Mouse (Mus musculus): Measurements from ENCODE around the gene Polr3h.

DNA sequence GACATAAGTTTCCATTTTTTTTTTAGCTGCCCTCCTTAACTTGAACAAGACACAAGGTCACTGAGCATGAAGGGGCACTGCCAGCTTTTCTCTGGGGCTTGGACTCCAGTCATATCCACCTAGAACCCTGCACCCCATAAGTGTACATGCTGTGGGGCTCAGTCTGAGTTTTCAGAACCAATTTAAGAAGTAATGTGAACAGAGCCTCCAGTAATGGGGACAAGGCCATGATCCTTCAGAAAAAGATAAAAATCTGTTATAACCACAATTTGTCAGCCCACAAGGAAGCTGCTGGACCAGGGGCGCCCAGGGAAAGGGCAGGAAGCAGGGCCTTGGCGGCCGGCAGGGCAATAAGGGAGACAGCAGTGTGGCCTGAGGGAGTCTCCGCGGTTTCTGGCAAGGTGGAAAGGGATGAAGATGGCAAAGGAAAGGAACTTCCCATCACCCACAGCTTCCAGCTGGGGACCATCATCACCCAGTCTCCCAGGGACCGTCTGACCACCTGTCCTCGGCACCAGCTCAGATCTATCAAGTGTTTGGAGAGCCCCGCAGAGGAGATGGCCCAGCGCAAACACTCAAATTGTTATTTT, 73.5 kb downstream of the Polr3h start:
- no peak for TF ChIP-seq POLR2A (IDR thresholded peaks at IDR 0.05; ENCODE audit: borderline replicate concordance, extremely low read depth, insufficient read depth, insufficient read length, poor library complexity, severe bottlenecking)
- no peak for TF ChIP-seq CTCF (IDR thresholded peaks at IDR 0.05; ENCODE audit: borderline replicate concordance, extremely low read depth, insufficient read depth, insufficient read length)

Data from brain, embryonic 14.5 days (tissue).